Mouse (Mus musculus): ENCODE results near the gene Rims4. TPM values are rescaled to one million over a fixed set of nuclear protein-coding genes. Genes with fewer than 3 reads are reported as not detected.

Rims4 gene
- polyA plus RNA-seq, 1 experiment from 2014 or later: 8.1 TPM

DNA sequence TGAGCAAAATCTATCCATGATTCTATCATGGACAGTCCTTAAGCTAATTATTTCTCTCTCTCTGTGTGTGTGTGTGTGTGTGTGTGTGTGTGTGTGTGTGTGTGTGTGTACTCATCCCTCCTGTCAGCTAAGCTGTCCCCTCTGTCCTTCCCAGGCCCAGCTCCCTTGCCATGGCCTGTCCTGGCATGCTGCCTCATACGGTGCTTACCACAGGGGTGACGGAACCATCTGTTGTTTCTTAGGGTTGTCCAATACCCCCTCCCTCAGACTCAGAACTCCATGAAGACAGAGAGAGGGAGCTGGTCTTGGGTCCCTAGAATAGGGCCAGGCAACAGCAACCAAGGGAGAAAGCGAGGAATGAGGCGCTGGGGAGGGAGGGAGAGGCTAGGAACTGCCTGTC, 14.2 kb downstream of the Rims4 start:
- H3K4me1 ChIP-seq (replicated peaks): 0 out of 2 replicates have a peak, but pooled peaks cover 8% of the 10 kb centered on the region
- no peaks in the 10 kb centered on the region for H3K36me3 ChIP-seq
- ATAC-seq: no peak
- no peaks in the 10 kb centered on the region for H3K9me3 ChIP-seq
- H3K9ac ChIP-seq (replicated peaks): no peak overlapping the region
- 77% methylated on average over 4 of the region's 4 CpGs for WGBS
- no peak overlapping the region for H3K27ac ChIP-seq
- H3K4me2 ChIP-seq (replicated peaks): no peak overlapping the region
- H3K27me3 ChIP-seq: no peaks in the 10 kb centered on the region
- H3K4me3 ChIP-seq (replicated peaks): no peak overlapping the region

- ATAC-seq: no peak
- no peaks in the 10 kb centered on the region for H3K27me3 ChIP-seq
- no peak overlapping the region for H3K4me2 ChIP-seq (replicated peaks)
- no peak overlapping the region for H3K4me3 ChIP-seq (replicated peaks)
- no peak overlapping the region for H3K9ac ChIP-seq (replicated peaks)
- no peaks in the 10 kb centered on the region for H3K36me3 ChIP-seq
- 72% methylated on average over 11 of the region's 11 CpGs for WGBS
- no peaks in the 10 kb centered on the region for H3K9me3 ChIP-seq
- no peak overlapping the region for H3K27ac ChIP-seq
- H3K4me1 ChIP-seq (replicated peaks): 0 out of 2 replicates have a peak, but pooled peaks cover 8% of the 10 kb centered on the region
Observed at GRCm38 (mm10) chr2:163903461-163903860, 15.0 kb downstream of the Rims4 start.

DNA sequence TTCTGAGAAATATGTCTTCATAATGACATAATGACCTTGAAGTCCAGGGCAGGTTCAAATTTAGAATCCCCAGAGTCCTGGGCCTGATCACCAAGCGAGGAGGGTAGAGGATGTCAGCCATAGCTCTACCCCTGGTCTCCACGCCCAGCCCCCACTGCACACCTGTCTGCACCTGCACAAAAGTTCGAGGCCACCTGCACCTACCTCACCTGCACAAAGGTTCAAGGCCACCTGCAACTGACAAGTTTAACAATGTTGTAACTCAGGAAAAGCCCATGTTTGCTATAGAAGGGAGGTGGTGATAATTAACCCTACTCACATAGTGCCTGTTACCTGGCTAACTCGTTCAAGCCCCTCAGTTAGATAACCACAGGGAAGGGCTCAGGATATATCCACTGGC, 16.0 kb downstream of the Rims4 start:
- WGBS: 92% methylated on average over 4 of the region's 4 CpGs
- Histone ChIP-seq H3K36me3 (no peaks in the 10 kb centered on the region), H3K9ac (replicated peaks) (no peak overlapping the region), H3K4me1 (replicated peaks) (0 out of 2 replicates have a peak, but pooled peaks cover 11% of the 10 kb centered on the region), H3K27me3 (no peaks in the 10 kb centered on the region), H3K4me3 (replicated peaks) (no peak overlapping the region), H3K4me2 (replicated peaks) (no peak overlapping the region), H3K9me3 (no peaks in the 10 kb centered on the region), H3K27ac (no peak overlapping the region)
- ATAC-seq: no peak

- H3K27me3 ChIP-seq: no peaks in the 10 kb centered on the region
- WGBS: 94% methylated on average over 7 of the region's 7 CpGs
- no peak for ATAC-seq
- no peak overlapping the region for H3K27ac ChIP-seq
- H3K4me2 ChIP-seq (replicated peaks): no peak overlapping the region
- H3K9me3 ChIP-seq: no peaks in the 10 kb centered on the region
- H3K9ac ChIP-seq (replicated peaks): no peak overlapping the region
- no peaks in the 10 kb centered on the region for H3K36me3 ChIP-seq
- 0 out of 2 replicates have a peak, but pooled peaks cover 11% of the 10 kb centered on the region for H3K4me1 ChIP-seq (replicated peaks)
- no peak overlapping the region for H3K4me3 ChIP-seq (replicated peaks)
Observed at GRCm38 (mm10) chr2:163901043-163901442, 17.4 kb downstream of the Rims4 start.

DNA sequence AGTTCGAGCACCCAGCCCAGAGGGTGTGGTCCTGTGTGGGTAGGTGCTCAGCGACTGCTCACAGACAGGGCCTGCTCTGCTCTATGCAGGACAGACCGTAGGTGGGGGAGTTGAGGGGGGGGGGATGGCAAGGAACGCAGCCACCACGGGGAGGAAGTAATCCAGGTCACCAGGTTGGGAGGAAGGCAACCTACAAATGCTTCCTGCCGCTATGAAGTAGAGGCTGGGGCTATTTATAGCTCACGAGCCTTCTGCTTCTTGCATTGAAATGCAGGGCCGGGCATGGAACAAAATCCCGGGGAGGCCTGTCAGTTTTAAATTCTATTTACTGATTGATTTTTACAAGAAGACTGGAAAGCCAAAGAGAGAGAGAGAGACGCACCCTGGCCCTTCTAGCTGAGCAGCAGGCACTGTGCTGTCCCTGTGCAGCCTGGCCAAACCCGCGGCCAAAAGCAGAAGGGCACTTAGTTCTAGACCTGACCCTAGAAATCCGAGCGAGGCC, 18.5 kb downstream of the Rims4 start:
- Histone ChIP-seq H3K36me3 (no peaks in the 10 kb centered on the region), H3K4me1 (replicated peaks) (0 out of 2 replicates have a peak, but pooled peaks cover 11% of the 10 kb centered on the region), H3K27ac (peak overlapping the region; percentile 53; the same call in 1 of the 2 replicates), H3K27me3 (no peaks in the 10 kb centered on the region), H3K4me3 (replicated peaks) (no peak overlapping the region), H3K9me3 (no peaks in the 10 kb centered on the region), H3K9ac (replicated peaks) (no peak overlapping the region; the same call in 1 of the 2 replicates), H3K4me2 (replicated peaks) (no peak overlapping the region)
- no peak for ATAC-seq
- 61% methylated on average over 14 of the region's 14 CpGs for WGBS

DNA sequence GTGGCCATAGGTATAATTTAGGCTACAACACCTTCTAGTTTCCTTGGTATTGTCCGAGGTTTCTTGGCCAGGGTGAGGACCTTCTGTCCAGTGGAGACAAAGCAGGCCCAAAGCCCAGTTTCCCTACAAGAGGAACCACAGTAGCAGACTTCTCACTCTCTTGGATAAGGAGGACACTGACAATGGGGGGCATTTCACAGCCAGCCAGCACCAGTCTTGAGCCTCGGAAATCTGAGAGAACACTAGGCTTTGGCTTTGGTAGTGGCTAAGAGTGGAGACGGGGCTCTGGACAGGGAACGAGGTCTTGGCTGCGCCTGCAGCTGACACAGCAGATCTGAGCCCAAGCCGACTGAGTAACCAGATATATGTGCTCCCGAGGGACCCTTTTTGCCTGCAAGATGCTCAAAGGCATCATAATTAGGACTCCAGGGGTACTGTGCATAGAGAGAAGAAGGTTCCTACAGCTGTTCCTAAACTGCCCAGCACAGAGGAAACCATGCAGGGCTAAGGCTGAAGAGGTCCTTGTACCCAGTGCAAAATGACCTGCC, 20.4 kb downstream of the Rims4 start:
- H3K27me3 ChIP-seq: no peaks in the 10 kb centered on the region
- no peaks in the 10 kb centered on the region for H3K36me3 ChIP-seq
- no peak overlapping the region for H3K4me3 ChIP-seq (replicated peaks)
- ATAC-seq: no peak
- H3K4me1 ChIP-seq (replicated peaks): 0 out of 2 replicates have a peak, but pooled peaks cover 11% of the 10 kb centered on the region
- no peak overlapping the region for H3K27ac ChIP-seq
- H3K9ac ChIP-seq (replicated peaks): no peak overlapping the region
- H3K4me2 ChIP-seq (replicated peaks): no peak overlapping the region
- 82% methylated on average over 7 of the region's 7 CpGs for WGBS
- no peaks in the 10 kb centered on the region for H3K9me3 ChIP-seq

GRCm38 (mm10) chr2:163897026-163897425, 21.5 kb downstream of the Rims4 start:
- H3K4me1 ChIP-seq (replicated peaks): 0 out of 2 replicates have a peak, but pooled peaks cover 11% of the 10 kb centered on the region
- no peaks in the 10 kb centered on the region for H3K36me3 ChIP-seq
- ATAC-seq: no peak
- no peak overlapping the region for H3K4me3 ChIP-seq (replicated peaks)
- H3K9me3 ChIP-seq: no peaks in the 10 kb centered on the region
- H3K27me3 ChIP-seq: no peaks in the 10 kb centered on the region
- no peak overlapping the region for H3K4me2 ChIP-seq (replicated peaks)
- no peak overlapping the region for H3K27ac ChIP-seq
- WGBS: 96% methylated on average over 7 of the region's 7 CpGs
- no peak overlapping the region for H3K9ac ChIP-seq (replicated peaks)

DNA sequence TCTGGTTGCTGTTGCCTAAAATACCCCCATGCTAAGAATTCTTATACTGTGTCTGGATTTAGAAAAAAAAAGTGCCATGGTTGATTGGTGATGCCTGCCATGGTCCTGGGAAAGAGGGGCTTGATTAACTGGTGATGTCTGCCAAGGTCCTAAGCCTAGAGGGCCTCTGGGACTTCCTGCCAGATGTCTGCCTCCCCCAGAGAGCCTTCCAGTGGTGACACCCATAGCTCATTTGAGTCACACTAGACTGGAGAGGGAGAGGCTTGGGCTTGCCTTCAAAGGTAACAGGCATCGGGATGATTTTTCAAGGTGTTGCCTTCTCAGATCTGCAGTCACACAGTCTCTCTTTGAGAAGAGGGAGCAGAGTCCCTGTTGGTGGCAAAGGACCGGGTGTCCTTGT, 23.3 kb downstream of the Rims4 start:
- H3K4me3 ChIP-seq (replicated peaks): no peak overlapping the region
- H3K9me3 ChIP-seq: no peaks in the 10 kb centered on the region
- H3K27me3 ChIP-seq: no peaks in the 10 kb centered on the region
- ATAC-seq: no peak
- H3K36me3 ChIP-seq: no peaks in the 10 kb centered on the region
- no peak overlapping the region for H3K9ac ChIP-seq (replicated peaks)
- peaks cover 19% of the 10 kb centered on the region for H3K4me1 ChIP-seq (replicated peaks)
- no peak overlapping the region for H3K27ac ChIP-seq
- no peak overlapping the region for H3K4me2 ChIP-seq (replicated peaks)
- 78% methylated on average over 2 of the region's 2 CpGs for WGBS

- 69% methylated on average over 7 of the region's 7 CpGs for WGBS
- ATAC-seq: no peak
- no peak overlapping the region for H3K27ac ChIP-seq
Observed at GRCm38 (mm10) chr2:163893446-163894370, 24.8 kb downstream of the Rims4 start.

GRCm38 (mm10) chr2:163891271-163891670, 27.2 kb downstream of the Rims4 start:
- 94% methylated on average over 11 of the region's 11 CpGs for WGBS
- Histone ChIP-seq H3K27me3 (no peaks in the 10 kb centered on the region), H3K4me1 (replicated peaks) (peaks cover 14% of the 10 kb centered on the region), H3K4me3 (replicated peaks) (no peak overlapping the region), H3K27ac (peak overlapping the region; percentile 70), H3K36me3 (no peaks in the 10 kb centered on the region), H3K9ac (replicated peaks) (no peak overlapping the region), H3K4me2 (replicated peaks) (no peak overlapping the region), H3K9me3 (no peaks in the 10 kb centered on the region)
- no peak for ATAC-seq

More at GRCm38 (mm10) chr2:163893446-163894370, 24.8 kb downstream of the Rims4 start:
- H3K4me1 ChIP-seq (replicated peaks): peaks cover 16% of the 10 kb centered on the region
- H3K27me3 ChIP-seq: no peaks in the 10 kb centered on the region
- H3K9ac ChIP-seq (replicated peaks): no peak overlapping the region
- H3K36me3 ChIP-seq: no peaks in the 10 kb centered on the region
- no peaks in the 10 kb centered on the region for H3K9me3 ChIP-seq
- no peak overlapping the region for H3K4me2 ChIP-seq (replicated peaks)
- H3K4me3 ChIP-seq (replicated peaks): no peak overlapping the region

GRCm38 (mm10) chr2:163890586-163890985, 27.9 kb downstream of the Rims4 start:
- 55% methylated on average over 11 of the region's 11 CpGs for WGBS
- Histone ChIP-seq H3K9me3 (no peaks in the 10 kb centered on the region), H3K4me1 (replicated peaks) (peaks cover 14% of the 10 kb centered on the region), H3K36me3 (no peaks in the 10 kb centered on the region), H3K27ac (peak overlapping the region; percentile 70), H3K4me3 (replicated peaks) (no peak overlapping the region), H3K4me2 (replicated peaks) (no peak overlapping the region), H3K9ac (replicated peaks) (no peak overlapping the region), H3K27me3 (no peaks in the 10 kb centered on the region)
- peak; percentile 53; the same call in 1 of the 2 replicates for ATAC-seq

DNA sequence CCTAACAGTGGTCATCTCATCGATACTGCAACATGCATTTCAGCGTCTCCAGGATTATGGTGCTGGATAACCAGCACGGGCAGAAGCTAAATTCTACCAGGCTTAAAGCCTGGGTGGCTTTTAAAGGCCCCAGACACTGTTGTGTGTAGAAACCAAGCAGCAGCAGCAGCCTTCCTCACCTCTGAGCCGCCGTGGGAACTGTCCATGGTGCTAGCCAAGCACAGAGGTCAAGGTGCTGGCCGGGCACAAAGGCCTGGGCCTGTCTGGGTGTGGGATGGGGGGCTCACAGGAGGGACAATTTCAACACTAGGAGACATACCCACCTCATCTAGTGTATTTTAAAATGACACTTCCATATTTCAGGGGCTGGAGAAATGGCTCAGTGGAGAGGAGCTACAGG, 29.1 kb downstream of the Rims4 start:
- Histone ChIP-seq H3K9ac (replicated peaks) (no peak overlapping the region), H3K4me3 (replicated peaks) (no peak overlapping the region), H3K36me3 (no peaks in the 10 kb centered on the region), H3K9me3 (no peaks in the 10 kb centered on the region), H3K4me1 (replicated peaks) (peaks cover 14% of the 10 kb centered on the region), H3K4me2 (replicated peaks) (no peak overlapping the region), H3K27me3 (no peaks in the 10 kb centered on the region), H3K27ac (no peak overlapping the region)
- WGBS: 43% methylated on average over 6 of the region's 6 CpGs
- no peak for ATAC-seq

Data from midbrain, embryonic 13.5 days (tissue).